Mouse (Mus musculus) heart, embryonic 16.5 days (tissue): ENCODE measurements around the gene 1700013F07Rik. TPM values are rescaled to one million over a fixed set of nuclear protein-coding genes. Genes with fewer than 3 reads are reported as not detected.

Experiments
- ATAC-seq: fragments of 200-750 bp; cut with Nextera tagmentation; replicated peaks from 2 replicates; pipeline ENCODE4 v1.8.0; 2017; ENCODE audit warnings: moderate number of reproducible peaks; ENCODE audit not compliant: insufficient read depth, low FRiP score; ENCODE audit errors: extremely low read depth
- H3K27ac ChIP-seq: fragments of 300-500 bp; sonication (generic); 2 replicates; pipeline ENCODE4 v1.5.1; 2014; ENCODE audit warnings: mild to moderate bottlenecking, low read length, control low read depth, moderate library complexity
- H3K27me3 ChIP-seq: fragments of 300-500 bp; sonication (generic); 2 replicates; pipeline ENCODE4 v1.6.1; 2014; ENCODE audit warnings: low read length, mixed read lengths; ENCODE audit not compliant: control insufficient read depth, insufficient read depth
- H3K36me3 ChIP-seq: fragments of 300-500 bp; sonication (generic); 2 replicates; pipeline ENCODE4 v1.6.1; 2014; ENCODE audit not compliant: control insufficient read depth, insufficient read depth
- H3K4me1 ChIP-seq: fragments of 300-500 bp; sonication (generic); 2 replicates; pipeline ENCODE4 v1.6.1; 2014; ENCODE audit warnings: low read length, mixed read lengths; ENCODE audit not compliant: control insufficient read depth, insufficient read depth
- H3K4me2 ChIP-seq: fragments of 300-500 bp; sonication (generic); 2 replicates; pipeline ENCODE4 v1.6.1; 2014; ENCODE audit warnings: low read depth, mild to moderate bottlenecking, control low read depth, low read length
- H3K4me3 ChIP-seq: fragments of 300-500 bp; sonication (generic); 2 replicates; pipeline ENCODE4 v1.5.1; 2014; ENCODE audit warnings: mild to moderate bottlenecking, control low read depth, low read length
- H3K9ac ChIP-seq: fragments of 300-500 bp; sonication (generic); 2 replicates; pipeline ENCODE4 v1.6.1; 2014; ENCODE audit warnings: low read length, control low read depth
- H3K9me3 ChIP-seq: fragments of 300-500 bp; sonication (generic); replicated peaks from 2 replicates; pipeline ENCODE4 v1.6.1; 2016; ENCODE audit warnings: low read length; ENCODE audit not compliant: control insufficient read depth
- WGBS: fragments of 180-500 bp; shearing (Covaris S2); extraction: QIAGEN DNeasy Blood & Tissue Kit; methylation state at CpG from one replicate; pipeline ENCODE4 v1.1.7; 2014; 5-methylcytosine and 5-hydroxymethylcytosine counted together
- microRNA-seq: library from miRNA; unstranded; fragments of <30 nt; microRNA quantifications from one replicate; pipeline ENCODE4, GENCODE M21; 2017
- polyA plus RNA-seq: library from polyadenylated mRNA; unstranded; fragments of >200 nt; fragmentation: Nextera tagmentation; extraction: Ambion mirVana; gene quantifications from 2 replicates; pipeline ENCODE4 v1.2.1, GENCODE M21; 2015

Gene 1700013F07Rik
- polyA plus RNA-seq, 1 experiment from 2014 or later = 0.41 TPM

DNA sequence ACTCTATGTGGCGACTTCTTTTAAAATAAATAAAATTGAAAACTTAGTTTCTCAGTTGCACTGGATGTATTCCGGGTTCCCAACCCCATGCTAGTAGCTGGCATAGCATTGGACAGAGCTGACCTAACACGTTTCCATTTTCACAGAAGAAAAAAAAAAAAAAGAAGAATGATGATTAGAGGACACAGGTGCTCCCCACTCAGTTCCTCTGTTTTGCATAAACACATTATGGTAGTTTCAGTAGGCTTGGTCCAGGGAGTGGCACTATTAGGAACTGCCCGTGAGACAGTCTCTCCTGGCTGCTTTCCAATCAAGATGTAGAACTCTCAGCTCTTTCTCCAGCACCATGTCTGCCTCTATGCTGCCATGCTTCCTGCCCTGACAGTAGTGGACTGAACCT lies 50.6 kb downstream of the 1700013F07Rik start:
- no peak for ATAC-seq
- H3K4me2 ChIP-seq = no peak overlapping the region
- no peaks in the 10 kb centered on the region for H3K36me3 ChIP-seq
- H3K9ac ChIP-seq = no peak overlapping the region
- H3K4me3 ChIP-seq = no peak overlapping the region
- H3K27ac ChIP-seq = no peak overlapping the region
- WGBS = 67% methylated on average over 4 of the region's 4 CpGs
- no peaks in the 10 kb centered on the region for H3K27me3 ChIP-seq
- H3K9me3 ChIP-seq = no peaks in the 10 kb centered on the region
- H3K4me1 ChIP-seq = no peaks in the 10 kb centered on the region

- Histone ChIP-seq H3K36me3 (no peaks in the 10 kb centered on the region), H3K4me1 (peaks cover 6% of the 10 kb centered on the region; the same call in 1 of the 2 replicates), H3K27me3 (no peaks in the 10 kb centered on the region), H3K9me3 (no peaks in the 10 kb centered on the region), H3K27ac (no peak overlapping the region), H3K9ac (no peak overlapping the region), H3K4me2 (no peak overlapping the region), H3K4me3 (no peak overlapping the region)
- no peak for ATAC-seq
- WGBS = 42% methylated on average over 2 of the region's 2 CpGs
Measured at GRCm38 (mm10) chr3:108588446-108588845, 54.5 kb downstream of the 1700013F07Rik start.

DNA sequence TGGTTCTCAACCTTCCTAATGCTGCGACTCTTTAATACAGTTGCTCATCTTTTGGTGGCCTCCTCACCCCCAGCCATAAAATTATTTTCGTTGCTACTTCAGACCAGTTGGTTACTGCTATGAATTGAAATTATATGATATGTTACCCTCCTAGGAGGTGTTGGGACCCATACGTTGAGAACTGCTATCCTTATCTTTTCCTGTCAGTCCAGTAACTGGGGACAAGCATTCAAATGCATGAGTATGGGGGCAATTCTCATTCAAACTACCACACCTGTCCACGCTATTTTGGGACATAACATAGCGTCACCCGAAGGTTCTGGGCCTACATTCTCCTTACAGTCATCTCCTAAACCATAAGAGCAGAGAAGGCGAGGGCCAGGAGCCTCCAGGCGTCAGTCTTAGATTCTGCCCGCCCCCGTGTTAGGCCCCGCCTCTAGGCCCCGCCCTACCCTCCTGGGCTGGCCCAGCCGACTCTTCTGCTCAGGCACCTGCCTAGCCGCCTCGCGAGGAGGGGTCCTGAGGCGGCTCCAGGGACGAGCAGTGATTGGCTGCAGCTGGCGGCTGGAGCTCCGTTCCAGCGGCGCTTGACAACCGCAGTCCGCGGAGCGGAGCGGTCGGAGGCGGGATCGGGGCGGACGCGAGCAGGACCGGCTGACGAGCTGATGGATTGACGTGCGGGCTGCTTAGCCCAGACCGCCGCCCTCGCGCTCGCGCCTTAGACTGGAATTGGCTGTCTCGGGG lies 57.0 kb downstream of the 1700013F07Rik start, which contains the start of gene Wdr47:
Gene Wdr47 (plus strand): TSS at position 494 of the 744 bp plus-strand sequence.
- Histone ChIP-seq H3K27ac (peak within 1 kb of the TSS; percentile 70), H3K36me3 (no peaks in the 10 kb centered on the region), H3K9me3 (no peaks in the 10 kb centered on the region), H3K4me1 (peaks cover 6% of the 10 kb centered on the region; the same call in 1 of the 2 replicates), H3K27me3 (no peaks in the 10 kb centered on the region), H3K4me3 (peak within 1 kb of the TSS; percentile 99), H3K4me2 (peak within 1 kb of the TSS; percentile 87), H3K9ac (peak within 1 kb of the TSS; percentile 89)
- 5% methylated on average over 44 of the region's 44 CpGs for WGBS
- ATAC-seq = peak; percentile 100

- Histone ChIP-seq H3K27ac (peak overlapping the region; percentile 70), H3K4me2 (peak overlapping the region; percentile 87), H3K27me3 (no peaks in the 10 kb centered on the region), H3K36me3 (no peaks in the 10 kb centered on the region), H3K9me3 (no peaks in the 10 kb centered on the region), H3K4me3 (peak overlapping the region; percentile 99), H3K9ac (peak overlapping the region; percentile 89), H3K4me1 (peaks cover 6% of the 10 kb centered on the region; the same call in 1 of the 2 replicates)
- under 1% methylated on average over 61 of the region's 61 CpGs for WGBS
- peak; percentile 59 for ATAC-seq
Measured at GRCm38 (mm10) chr3:108591530-108592522, 57.9 kb downstream of the 1700013F07Rik start.

Small RNAs within 50 kb of the gene (microRNA-seq; reads per million reads assigned to microRNA genes)
- gene Gm22860 = not detected

Other genes starting within 250 kb of the 1700013F07Rik start
- 47.6 and 84.1 TPM in 2 replicates for gene Mybphl, start 169.2 kb upstream of the 1700013F07Rik start, polyA plus RNA-seq
- gene Psrc1, start 150.3 kb upstream of the 1700013F07Rik start, polyA plus RNA-seq = 21.9 and 23.0 TPM in 2 replicates
- gene Celsr2, start 118.6 kb upstream of the 1700013F07Rik start, polyA plus RNA-seq = 2.7 and 3.9 TPM in 2 replicates
- 82.7 and 87.2 TPM in 2 replicates for gene Sars, start 88.9 kb upstream of the 1700013F07Rik start, polyA plus RNA-seq
- 1.9 and 2.9 TPM in 2 replicates for gene 5330417C22Rik, start 2.4 kb downstream of the 1700013F07Rik start, polyA plus RNA-seq
- gene Tmem167b, start 28.3 kb downstream of the 1700013F07Rik start, polyA plus RNA-seq = 30.8 and 33.3 TPM in 2 replicates
- gene Taf13, start 37.5 kb downstream of the 1700013F07Rik start, polyA plus RNA-seq = 26.6 and 29.9 TPM in 2 replicates
- gene Wdr47, start 57.1 kb downstream of the 1700013F07Rik start, polyA plus RNA-seq = 6.7 and 7.1 TPM in 2 replicates
- gene Clcc1, start 119.8 kb downstream of the 1700013F07Rik start, polyA plus RNA-seq = 52.2 and 63.3 TPM in 2 replicates
- 28.9 and 31.5 TPM in 2 replicates for gene Gpsm2, start 188.2 kb downstream of the 1700013F07Rik start, polyA plus RNA-seq
- 0.10 TPM in 1 of 2 replicates, not detected in the other for gene Aknad1, start 205.5 kb downstream of the 1700013F07Rik start, polyA plus RNA-seq